Mouse (Mus musculus) bone marrow, adult 2 months (tissue): ENCODE measurements around the gene Luzp1.

Experiments used
- CTCF ChIP-seq: fragments of 200-500 bp; IDR thresholded peaks from 2 replicates; pipeline ENCODE4 v1.5.1; 2011; ENCODE audit warnings: low read length, control low read depth; ENCODE audit not compliant: control insufficient read depth, insufficient read depth
- POLR2A ChIP-seq: fragments of 200-500 bp; IDR thresholded peaks from 2 replicates; pipeline ENCODE4 v1.6.1; 2011; ENCODE audit warnings: low read depth, mild to moderate bottlenecking, control low read depth, low read length, borderline replicate concordance; ENCODE audit not compliant: control insufficient read depth

DNA sequence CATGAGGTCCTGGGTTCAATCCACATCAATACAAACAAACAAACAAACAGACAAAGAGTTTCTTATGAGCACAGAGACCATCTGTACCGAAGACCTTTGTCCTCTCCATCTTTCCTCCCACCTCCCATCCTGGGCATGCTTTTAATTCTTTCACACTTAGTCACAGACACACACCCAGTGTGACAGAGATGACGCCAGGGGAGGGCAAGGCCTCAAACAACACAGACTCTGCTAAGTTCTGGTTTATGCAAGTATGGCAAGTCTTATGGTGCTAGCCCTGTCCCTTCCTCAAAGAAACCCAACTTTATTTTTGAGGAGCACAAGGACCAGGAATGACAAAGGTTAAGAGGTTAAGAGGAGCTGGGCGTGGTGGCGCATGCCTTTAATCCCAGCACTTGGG lies 19.3 kb upstream of the Luzp1 start:
- TF ChIP-seq CTCF, result no peak
- no peak for TF ChIP-seq POLR2A
